Mouse (Mus musculus) kidney, embryonic 15.5 days (tissue): ENCODE data around the gene Olfr380. TPM values are rescaled to one million over a fixed set of nuclear protein-coding genes. Genes with fewer than 3 reads are reported as not detected.

ENCODE experiments used
- ATAC-seq: fragments of 200-750 bp; cut with Nextera tagmentation; replicated peaks from 2 replicates; pipeline ENCODE4 v1.8.0; 2017; ENCODE audit warnings: moderate TSS enrichment; ENCODE audit not compliant: low FRiP score
- H3K27ac ChIP-seq: fragments of 300-500 bp; sonication (generic); 2 replicates; pipeline ENCODE4 v1.5.1; 2015; ENCODE audit warnings: mild to moderate bottlenecking, inconsistent platforms
- H3K27me3 ChIP-seq: fragments of 300-500 bp; sonication (generic); 2 replicates; pipeline ENCODE4 v1.6.1; 2015; ENCODE audit warnings: inconsistent platforms
- H3K36me3 ChIP-seq: fragments of 300-500 bp; sonication (generic); 2 replicates; pipeline ENCODE4 v1.6.1; 2015; ENCODE audit warnings: inconsistent platforms
- H3K4me1 ChIP-seq: fragments of 300-500 bp; sonication (generic); 2 replicates; pipeline ENCODE4 v1.6.1; 2015; ENCODE audit warnings: inconsistent platforms
- H3K4me2 ChIP-seq: fragments of 300-500 bp; sonication (generic); 2 replicates; pipeline ENCODE4 v1.6.1; 2015; ENCODE audit warnings: moderate library complexity, mild to moderate bottlenecking, inconsistent platforms
- H3K4me3 ChIP-seq: fragments of 300-500 bp; sonication (generic); replicated peaks from 2 replicates; pipeline ENCODE4 v1.5.1; 2015; ENCODE audit warnings: mild to moderate bottlenecking, inconsistent platforms
- H3K9ac ChIP-seq: fragments of 300-500 bp; sonication (generic); 2 replicates; pipeline ENCODE4 v1.6.1; 2015; ENCODE audit warnings: mild to moderate bottlenecking, inconsistent platforms
- H3K9me3 ChIP-seq: fragments of 300-500 bp; sonication (generic); replicated peaks from 2 replicates; pipeline ENCODE4 v1.6.1; 2016; ENCODE audit warnings: inconsistent platforms
- WGBS: fragments of 180-500 bp; shearing (Covaris S2); methylation state at CpG from one replicate; pipeline ENCODE4 v1.1.7; 2015; ENCODE audit warnings: mixed read lengths; 5-methylcytosine and 5-hydroxymethylcytosine counted together
- polyA plus RNA-seq: library from polyadenylated mRNA; unstranded; fragments of >200 nt; fragmentation: Nextera tagmentation; extraction: Ambion mirVana; gene quantifications from 2 replicates; pipeline ENCODE4 v1.2.1, GENCODE M21; 2015

Olfr380 gene
- polyA plus RNA-seq, result not detected in 2 replicates

DNA sequence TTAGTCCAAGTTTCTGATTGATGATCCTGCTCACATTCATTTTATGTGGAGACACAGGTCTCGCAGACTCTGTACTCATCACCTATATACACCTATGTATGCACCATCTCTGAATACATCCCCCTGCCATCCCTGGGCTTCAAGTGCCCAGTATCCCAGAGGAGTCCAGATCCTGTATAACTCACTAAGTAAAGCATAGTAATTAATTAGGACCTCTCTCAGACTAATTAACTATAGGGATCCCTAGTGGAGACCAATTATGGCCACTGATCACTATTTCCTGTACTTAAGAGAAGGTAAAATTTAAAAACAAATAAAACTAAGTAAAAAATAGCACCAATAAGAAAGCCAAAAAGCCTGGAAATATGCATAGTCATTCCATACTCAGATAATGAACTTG, at the start of gene Olfr380:
TSS of gene Olfr380 (minus strand) at position 101 of the 400 bp plus-strand sequence.
- Histone ChIP-seq H3K27me3 (no peaks in the 10 kb centered on the region), H3K4me1 (no peaks in the 10 kb centered on the region), H3K4me2 (no peak within 1 kb of the TSS), H3K36me3 (no peaks in the 10 kb centered on the region), H3K9me3 (no peaks in the 10 kb centered on the region; the same call in 1 of the 2 replicates), H3K4me3 (no peak within 1 kb of the TSS), H3K27ac (no peak within 1 kb of the TSS), H3K9ac (no peak within 1 kb of the TSS)
- no peak for ATAC-seq
- 94% methylated on average over 1 of the region's 1 CpGs for WGBS

DNA sequence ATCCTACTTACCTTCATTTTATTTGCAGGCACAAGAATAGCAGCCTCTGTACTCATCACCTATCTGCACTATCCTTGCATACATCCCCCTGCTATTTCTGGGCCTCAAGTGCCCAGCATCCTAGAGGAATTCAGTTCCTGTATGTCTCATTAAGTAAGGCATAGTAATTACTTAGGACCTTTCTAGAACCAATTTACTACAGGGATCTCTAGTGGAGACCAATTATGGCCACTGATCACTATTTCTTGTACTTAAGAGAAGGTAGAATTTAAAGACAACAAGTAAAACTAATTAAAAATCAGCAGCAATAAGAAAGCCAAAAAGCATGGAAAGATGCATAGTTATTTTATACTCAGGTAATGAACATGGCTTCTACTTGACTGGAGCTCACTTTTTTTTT, 34.2 kb upstream of the Olfr380 start, which contains the start of gene Olfr381:
TSS of gene Olfr381 (minus strand) at position 101 of the 400 bp plus-strand sequence.
- no peaks in the 10 kb centered on the region for H3K4me1 ChIP-seq
- no peaks in the 10 kb centered on the region for H3K27me3 ChIP-seq
- no peak within 1 kb of the TSS for H3K27ac ChIP-seq
- no peak within 1 kb of the TSS for H3K4me3 ChIP-seq
- H3K9me3 ChIP-seq, result no peaks in the 10 kb centered on the region
- no peak for ATAC-seq
- no peaks in the 10 kb centered on the region for H3K36me3 ChIP-seq
- H3K9ac ChIP-seq, result no peak within 1 kb of the TSS
- no peak within 1 kb of the TSS for H3K4me2 ChIP-seq

DNA sequence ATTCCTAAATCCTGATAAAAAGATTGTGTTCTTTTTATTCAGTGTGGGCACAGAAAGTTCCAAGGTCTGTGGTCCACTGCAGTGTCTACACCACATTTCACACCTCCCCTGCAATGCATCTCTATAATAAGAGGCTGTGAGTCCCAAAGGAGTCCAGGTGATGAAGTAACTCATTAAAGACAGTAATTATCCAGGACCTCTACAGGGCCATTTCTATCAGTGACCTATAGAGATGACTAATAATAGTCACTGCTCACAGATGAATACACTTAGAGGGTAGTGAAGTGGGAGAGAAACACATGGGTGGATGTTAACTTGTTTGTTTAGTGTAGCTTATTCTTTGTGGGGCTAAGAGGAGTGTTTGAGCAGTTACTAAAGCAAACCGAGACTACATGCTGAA, 28.9 kb downstream of the Olfr380 start, which contains the start of gene Olfr378:
TSS of gene Olfr378 (minus strand) at position 101 of the 400 bp plus-strand sequence.
- Histone ChIP-seq H3K27ac (no peak within 1 kb of the TSS), H3K9ac (no peak within 1 kb of the TSS), H3K9me3 (no peaks in the 10 kb centered on the region), H3K4me1 (no peaks in the 10 kb centered on the region), H3K36me3 (no peaks in the 10 kb centered on the region), H3K4me3 (no peak within 1 kb of the TSS), H3K27me3 (no peaks in the 10 kb centered on the region), H3K4me2 (no peak within 1 kb of the TSS)
- no peak for ATAC-seq
- 93% methylated on average over 1 of the region's 1 CpGs for WGBS

Other genes starting within 250 kb of the Olfr380 start
- gene Trpv1, start 223.2 kb downstream of the Olfr380 start, polyA plus RNA-seq, result 0.12 TPM in 1 of 2 replicates, not detected in the other
- 0.18 and 0.22 TPM in 2 replicates for gene Trpv3, start 190.1 kb downstream of the Olfr380 start, polyA plus RNA-seq
- 17.1 and 17.2 TPM in 2 replicates for gene Aspa, start 127.9 kb downstream of the Olfr380 start, polyA plus RNA-seq
- gene Gm49340, start 127.8 kb downstream of the Olfr380 start, polyA plus RNA-seq, result not detected in 2 replicates
- gene Spata22, start 127.8 kb downstream of the Olfr380 start, polyA plus RNA-seq, result 0.32 and 0.33 TPM in 2 replicates
- not detected in 2 replicates for gene Olfr20, start 106.7 kb downstream of the Olfr380 start, polyA plus RNA-seq
- not detected in 2 replicates for gene Olfr376, start 86.3 kb downstream of the Olfr380 start, polyA plus RNA-seq
- not detected in 2 replicates for gene Olfr1, start 57.9 kb downstream of the Olfr380 start, polyA plus RNA-seq
- not detected in 2 replicates for gene Olfr378, start 29.0 kb downstream of the Olfr380 start, polyA plus RNA-seq
- gene Olfr381, start 34.1 kb upstream of the Olfr380 start, polyA plus RNA-seq, result not detected in 2 replicates
- gene Olfr382, start 59.7 kb upstream of the Olfr380 start, polyA plus RNA-seq, result not detected in 2 replicates
- gene Olfr385, start 135.5 kb upstream of the Olfr380 start, polyA plus RNA-seq, result not detected in 2 replicates
- not detected in 2 replicates for gene Olfr384, start 141.1 kb upstream of the Olfr380 start, polyA plus RNA-seq
- gene Zfp735, start 231.3 kb upstream of the Olfr380 start, polyA plus RNA-seq, result not detected in 2 replicates